Mouse (Mus musculus): ENCODE results near the gene Mad2l2. TPM values are rescaled to one million over a fixed set of nuclear protein-coding genes. Genes with fewer than 3 reads are reported as not detected.

The Mad2l2 gene
- total RNA-seq, 1 experiment = 34.0 TPM

DNA sequence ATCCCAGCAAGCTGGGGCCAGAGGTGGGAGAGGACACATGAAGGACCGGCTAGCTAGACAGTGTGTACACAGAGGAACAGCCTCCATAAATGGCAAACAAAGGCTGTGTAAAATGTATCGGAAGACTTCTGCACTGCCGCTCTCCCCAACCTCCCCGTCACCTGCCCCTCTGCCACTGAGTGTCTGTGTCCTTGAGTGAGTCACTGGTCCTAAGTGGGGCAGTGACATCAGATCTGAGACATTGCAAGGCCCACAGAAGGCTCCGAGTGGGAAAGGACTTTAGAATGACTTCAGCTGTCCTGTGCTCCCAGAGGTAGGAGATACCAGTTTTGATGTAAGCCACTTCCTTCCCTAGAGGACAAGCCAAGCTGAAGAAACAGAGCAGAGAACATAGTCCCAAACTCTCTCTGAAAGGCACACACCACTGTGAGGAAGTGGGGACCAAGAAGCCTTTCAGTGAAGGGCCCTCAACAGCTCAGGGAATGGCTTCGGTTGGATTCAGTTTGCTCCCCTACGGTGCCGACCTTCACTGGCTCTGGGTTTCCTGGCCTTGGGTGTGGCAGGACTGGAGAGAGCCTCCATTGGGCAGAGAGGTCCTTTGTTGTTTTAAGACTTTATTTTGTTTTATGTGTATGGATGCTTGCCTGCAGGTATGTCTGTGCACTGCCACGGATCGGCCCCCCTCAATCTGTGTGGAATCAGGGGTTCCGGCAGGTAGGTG, 37.5 kb upstream of the Mad2l2 start:
- peak overlapping the region; percentile 4; the same call in 1 of the 2 replicates for H3K9ac ChIP-seq (ENCODE audit: insufficient read depth, low read depth, low read length, poor library complexity, severe bottlenecking)
- in situ Hi-C loops (cut with MboI; ENCODE audit: low sequenced_read_pairs in 2 of 2, unreplicated experiment in 2 of 2) = no loop called here
- H3K36me3 ChIP-seq (ENCODE audit: control insufficient read depth, insufficient read depth, low read length, poor library complexity, severe bottlenecking) = no peaks in the 10 kb centered on the region
- peak overlapping the region; percentile 36 for H3K27ac ChIP-seq (ENCODE audit: insufficient read depth, low read depth, low read length, poor library complexity, severe bottlenecking)
- no peak for DNase-seq (ENCODE audit: low read depth, low spot score)
- no peaks in the 10 kb centered on the region for H3K9me3 ChIP-seq (ENCODE audit: control insufficient read depth, insufficient read depth, low read depth, low read length)
- TF ChIP-seq MAFK (IDR thresholded peaks at IDR 0.05; ENCODE audit: insufficient read depth, low read depth, low read length) = no peak
- TF ChIP-seq HCFC1 (IDR thresholded peaks at IDR 0.05; ENCODE audit: borderline replicate concordance, insufficient read depth, low read length) = no peak
- TF ChIP-seq CHD2 (IDR thresholded peaks at IDR 0.05; ENCODE audit: low read depth, low read length) = no peak
- H3K4me3 ChIP-seq (ENCODE audit: insufficient read depth in 1 of 2, low read depth in 1 of 2, low read length in 2 of 2, poor library complexity in 1 of 2, severe bottlenecking in 1 of 2) = 0 out of 4 replicates have a peak overlapping the region, but pooled peaks of 1 of the 2 experiments have one; percentile 21
- H3K4me1 ChIP-seq (ENCODE audit: control insufficient read depth in 2 of 2, insufficient read depth in 2 of 2, low read length in 2 of 2, poor library complexity in 1 of 2) = peaks cover 12 to 21% of the 10 kb centered on the region in 2 experiments

DNA sequence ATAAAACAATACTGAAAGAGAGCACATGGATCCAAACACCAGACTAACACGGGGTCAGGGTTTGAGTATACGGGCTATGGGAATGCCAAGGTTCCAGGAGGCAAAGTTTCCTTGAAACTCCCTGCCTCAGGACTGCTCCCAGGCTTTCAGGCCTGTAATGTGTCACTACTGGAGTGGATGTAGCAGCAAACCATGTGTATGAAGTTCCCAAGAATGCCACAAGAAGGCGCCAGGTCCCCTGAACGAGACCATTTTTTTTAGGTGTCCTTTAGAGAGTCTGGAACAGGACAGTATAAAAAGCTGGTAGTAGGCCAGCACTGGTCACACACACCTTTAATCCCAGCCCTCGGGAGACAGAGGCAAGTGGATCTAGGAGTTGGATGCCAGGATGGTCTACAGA, 36.0 kb upstream of the Mad2l2 start:
- Histone ChIP-seq H3K4me3 (ENCODE audit: insufficient read depth in 1 of 2, low read depth in 1 of 2, low read length in 2 of 2, poor library complexity in 1 of 2, severe bottlenecking in 1 of 2) (no peak overlapping the region), H3K9me3 (ENCODE audit: control insufficient read depth, insufficient read depth, low read depth, low read length) (no peaks in the 10 kb centered on the region), H3K36me3 (ENCODE audit: control insufficient read depth, insufficient read depth, low read length, poor library complexity, severe bottlenecking) (no peaks in the 10 kb centered on the region), H3K9ac (ENCODE audit: insufficient read depth, low read depth, low read length, poor library complexity, severe bottlenecking) (no peak overlapping the region), H3K4me1 (ENCODE audit: control insufficient read depth in 2 of 2, insufficient read depth in 2 of 2, low read length in 2 of 2, poor library complexity in 1 of 2) (peaks cover 6 to 17% of the 10 kb centered on the region in 2 experiments; a peak in 2 of 4 replicates), H3K27ac (ENCODE audit: insufficient read depth, low read depth, low read length, poor library complexity, severe bottlenecking) (no peak overlapping the region)
- no peak for DNase-seq (ENCODE audit: low read depth, low spot score)
- TF ChIP-seq ZNF384 (IDR thresholded peaks at IDR 0.05; ENCODE audit: low read depth, low read length) (peak; percentile 94), MAFK (IDR thresholded peaks at IDR 0.05; ENCODE audit: insufficient read depth, low read depth, low read length) (no peak)
- in situ Hi-C loops (cut with MboI; ENCODE audit: low sequenced_read_pairs in 2 of 2, unreplicated experiment in 2 of 2) = no loop called here

DNA sequence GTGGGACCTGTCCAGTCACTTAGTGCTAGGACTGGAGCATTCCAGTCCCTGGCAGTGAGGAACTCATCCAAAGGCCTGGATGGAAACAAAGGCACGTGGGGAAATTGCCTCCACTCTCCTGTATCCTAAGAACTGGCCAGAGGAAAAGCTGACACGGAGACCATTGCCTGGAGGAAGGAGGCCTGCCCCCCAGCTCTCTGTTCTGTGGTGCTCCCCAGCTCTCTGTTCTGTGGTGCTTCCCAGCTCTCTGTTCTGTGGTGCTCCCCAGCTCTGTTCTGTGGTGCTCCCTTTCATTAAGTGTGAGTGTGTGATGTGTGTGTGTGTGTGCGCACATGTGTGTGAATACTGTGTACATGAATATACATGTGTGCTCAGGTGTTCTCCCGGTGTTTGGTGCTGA, 35.1 kb upstream of the Mad2l2 start:
- in situ Hi-C loops (cut with MboI; ENCODE audit: low sequenced_read_pairs in 2 of 2, unreplicated experiment in 2 of 2) = no loop called here
- Histone ChIP-seq H3K4me1 (ENCODE audit: control insufficient read depth in 2 of 2, insufficient read depth in 2 of 2, low read length in 2 of 2, poor library complexity in 1 of 2) (peaks cover 6 to 17% of the 10 kb centered on the region in 2 experiments; a peak in 2 of 4 replicates), H3K9me3 (ENCODE audit: control insufficient read depth, insufficient read depth, low read depth, low read length) (no peaks in the 10 kb centered on the region), H3K9ac (ENCODE audit: insufficient read depth, low read depth, low read length, poor library complexity, severe bottlenecking) (no peak overlapping the region), H3K4me3 (ENCODE audit: insufficient read depth in 1 of 2, low read depth in 1 of 2, low read length in 2 of 2, poor library complexity in 1 of 2, severe bottlenecking in 1 of 2) (no peak overlapping the region), H3K27ac (ENCODE audit: insufficient read depth, low read depth, low read length, poor library complexity, severe bottlenecking) (no peak overlapping the region), H3K36me3 (ENCODE audit: control insufficient read depth, insufficient read depth, low read length, poor library complexity, severe bottlenecking) (no peaks in the 10 kb centered on the region)
- no peak for DNase-seq (ENCODE audit: low read depth, low spot score)
- TF ChIP-seq ZNF384 (IDR thresholded peaks at IDR 0.05; ENCODE audit: low read depth, low read length) (0 out of 2 replicates have a peak, but pooled peaks have one; percentile 12), ZC3H11A (IDR thresholded peaks at IDR 0.05; ENCODE audit: borderline replicate concordance, low read depth, low read length) (no peak)

DNA sequence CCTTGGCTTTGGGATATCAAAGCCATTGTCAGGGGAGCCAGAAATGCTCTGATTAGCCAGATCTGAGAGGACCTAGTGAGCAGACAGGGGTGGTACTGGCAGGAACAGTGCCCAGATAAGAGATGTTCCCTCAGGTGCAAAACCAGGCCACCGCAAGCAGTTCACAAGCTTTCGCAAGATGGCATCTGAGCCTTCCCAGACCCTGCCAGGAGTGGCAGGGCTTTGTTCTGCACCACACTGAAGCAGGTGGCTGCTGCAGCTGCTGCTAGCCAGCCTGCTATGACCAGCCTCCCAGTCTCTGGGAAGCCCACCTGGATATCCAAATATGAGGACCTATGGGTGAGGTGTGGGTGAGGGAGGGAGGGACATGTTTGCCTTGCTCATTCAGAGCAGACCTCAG, 32.2 kb upstream of the Mad2l2 start:
- H3K9me3 ChIP-seq (ENCODE audit: control insufficient read depth, insufficient read depth, low read depth, low read length) = no peaks in the 10 kb centered on the region
- peaks cover 4 to 19% of the 10 kb centered on the region in 2 experiments for H3K4me1 ChIP-seq (ENCODE audit: control insufficient read depth in 2 of 2, insufficient read depth in 2 of 2, low read length in 2 of 2, poor library complexity in 1 of 2)
- in situ Hi-C loops (cut with MboI; ENCODE audit: low sequenced_read_pairs in 2 of 2, unreplicated experiment in 2 of 2) = no loop called here
- no peak for DNase-seq (ENCODE audit: low read depth, low spot score)
- no peak for TF ChIP-seq CHD2 (IDR thresholded peaks at IDR 0.05; ENCODE audit: low read depth, low read length)
- no peaks in the 10 kb centered on the region for H3K36me3 ChIP-seq (ENCODE audit: control insufficient read depth, insufficient read depth, low read length, poor library complexity, severe bottlenecking)
- H3K4me3 ChIP-seq (ENCODE audit: insufficient read depth in 1 of 2, low read depth in 1 of 2, low read length in 2 of 2, poor library complexity in 1 of 2, severe bottlenecking in 1 of 2) = no peak overlapping the region
- H3K27ac ChIP-seq (ENCODE audit: insufficient read depth, low read depth, low read length, poor library complexity, severe bottlenecking) = no peak overlapping the region
- H3K9ac ChIP-seq (ENCODE audit: insufficient read depth, low read depth, low read length, poor library complexity, severe bottlenecking) = no peak overlapping the region

DNA sequence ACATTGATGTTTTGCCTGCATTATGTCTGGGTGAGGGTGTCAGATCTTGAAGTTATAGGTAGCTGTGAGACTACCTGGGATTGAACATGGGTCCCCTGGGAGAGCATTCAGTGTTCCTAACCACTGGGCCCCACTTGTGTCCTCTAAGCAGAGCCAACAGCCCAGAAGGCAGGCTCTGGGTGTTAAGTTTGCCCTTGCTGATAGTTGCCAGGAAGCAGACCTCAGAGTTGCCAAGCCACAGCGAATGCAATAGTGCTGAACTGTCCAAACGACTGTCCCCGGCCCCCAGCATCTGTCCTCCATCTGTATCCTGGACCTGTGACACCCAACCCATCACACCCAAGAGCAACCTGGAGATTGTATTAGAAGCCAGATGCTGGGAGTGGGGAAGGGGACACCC, 31.5 kb upstream of the Mad2l2 start:
- peaks cover 2 to 17% of the 10 kb centered on the region in 2 experiments; a peak in 3 of 4 replicates for H3K4me1 ChIP-seq (ENCODE audit: control insufficient read depth in 2 of 2, insufficient read depth in 2 of 2, low read length in 2 of 2, poor library complexity in 1 of 2)
- TF ChIP-seq MAFK (IDR thresholded peaks at IDR 0.05; ENCODE audit: insufficient read depth, low read depth, low read length) (no peak), CHD2 (IDR thresholded peaks at IDR 0.05; ENCODE audit: low read depth, low read length) (no peak), ZC3H11A (IDR thresholded peaks at IDR 0.05; ENCODE audit: borderline replicate concordance, low read depth, low read length) (no peak), ZNF384 (IDR thresholded peaks at IDR 0.05; ENCODE audit: low read depth, low read length) (no peak), HCFC1 (IDR thresholded peaks at IDR 0.05; ENCODE audit: borderline replicate concordance, insufficient read depth, low read length) (no peak)
- H3K9me3 ChIP-seq (ENCODE audit: control insufficient read depth, insufficient read depth, low read depth, low read length) = no peaks in the 10 kb centered on the region
- H3K4me3 ChIP-seq (ENCODE audit: insufficient read depth in 1 of 2, low read depth in 1 of 2, low read length in 2 of 2, poor library complexity in 1 of 2, severe bottlenecking in 1 of 2) = no peak overlapping the region
- in situ Hi-C loops (cut with MboI; ENCODE audit: low sequenced_read_pairs in 2 of 2, unreplicated experiment in 2 of 2) = no loop called here
- H3K36me3 ChIP-seq (ENCODE audit: control insufficient read depth, insufficient read depth, low read length, poor library complexity, severe bottlenecking) = no peaks in the 10 kb centered on the region
- DNase-seq (ENCODE audit: low read depth, low spot score) = no peak
- no peak overlapping the region for H3K9ac ChIP-seq (ENCODE audit: insufficient read depth, low read depth, low read length, poor library complexity, severe bottlenecking)
- H3K27ac ChIP-seq (ENCODE audit: insufficient read depth, low read depth, low read length, poor library complexity, severe bottlenecking) = no peak overlapping the region; the same call in 1 of the 2 replicates
